Mouse (Mus musculus) right cerebral cortex, postnatal 10 days (tissue): ENCODE measurements at regions not wholly inside any gene's neighbourhood (a gene's known extent, or its start where the extent isn't known, plus 50 kb on each side); places are given as distances from the start of the nearest gene placed in this dataset.

Source experiments
- DNase-seq, 2 experiments: peaks; one replicate each; pipeline ENCODE4 v3.0.0; 2021; ENCODE audit warnings: low spot score in 2 of 2

DNA sequence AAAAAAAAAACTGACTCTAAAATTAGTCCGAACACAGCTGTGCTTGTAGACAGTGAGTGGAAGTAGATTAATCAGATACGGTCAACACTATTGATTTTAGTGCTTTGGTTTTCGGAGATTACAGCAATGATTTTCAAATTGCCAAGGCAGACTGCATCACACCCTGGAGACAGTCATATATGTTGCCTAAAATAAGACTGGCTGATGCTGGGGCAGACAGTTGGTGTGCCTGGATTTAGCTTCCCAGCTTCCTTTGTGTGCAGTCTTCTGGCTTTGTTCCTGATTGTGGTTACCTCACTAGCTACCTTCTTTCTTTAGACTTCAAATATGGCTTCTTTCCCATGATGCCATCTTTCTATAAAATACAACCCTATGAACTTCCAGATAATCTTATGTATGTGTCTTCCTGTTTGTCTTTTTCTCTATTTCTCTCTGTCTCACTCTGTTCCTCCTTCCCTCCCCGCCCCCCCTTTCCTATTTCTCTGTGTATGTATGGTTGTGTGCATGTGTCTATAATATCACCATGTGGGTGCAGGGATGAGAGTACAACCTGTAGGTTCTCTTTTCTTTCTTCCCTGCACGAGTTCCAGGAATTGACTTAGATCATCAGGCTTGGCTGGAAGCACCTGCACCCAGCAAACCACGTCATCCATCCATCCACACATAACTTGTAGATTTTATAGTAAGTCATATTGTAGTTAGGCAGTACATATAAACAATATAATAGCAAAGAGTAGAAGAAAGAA is 199.7 kb upstream of the Gm9008 start:
- DNase-seq, result peak; percentile 41 to 68

DNA sequence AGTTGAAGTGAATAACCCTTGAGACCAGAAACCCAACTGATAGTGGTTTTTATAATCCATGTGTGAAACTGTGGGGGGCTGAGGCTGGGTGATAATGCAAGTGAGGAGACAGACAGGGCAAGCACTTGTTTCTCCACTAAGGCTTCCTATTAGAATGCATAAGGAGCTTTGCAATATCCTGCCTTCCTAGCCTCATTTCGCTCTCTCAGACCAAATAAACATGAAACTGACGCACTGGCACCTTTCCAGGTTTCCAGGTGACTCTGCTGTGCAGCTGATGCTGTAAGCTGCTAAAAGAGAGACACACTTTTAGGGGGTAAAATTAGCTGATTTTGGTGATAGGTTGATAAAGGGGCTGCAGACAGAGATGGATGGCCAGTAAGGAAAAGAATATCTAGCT is 191.2 kb upstream of the Gm9008 start:
- DNase-seq, result peak in 1 of 2 experiments; percentile 23

DNA sequence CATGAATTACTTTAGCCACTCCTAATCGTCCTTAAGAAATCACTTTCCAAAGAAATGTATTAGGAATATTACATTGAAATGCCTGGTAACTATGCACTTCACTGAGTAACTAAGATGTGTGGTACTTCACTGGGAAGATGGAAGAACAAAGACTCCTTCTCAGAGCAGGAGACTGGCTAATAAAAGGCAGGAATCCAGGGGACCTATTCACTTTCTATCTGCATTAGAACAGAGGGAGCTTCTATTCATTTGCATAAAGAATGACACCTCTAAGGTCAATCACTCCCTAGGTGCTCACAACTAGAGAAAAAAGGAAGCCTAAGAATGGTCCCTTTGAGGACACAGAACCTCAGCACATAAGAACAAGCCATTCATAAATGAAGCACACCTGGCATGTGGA is 142.0 kb upstream of the Gm9008 start:
- DNase-seq, result no peak

DNA sequence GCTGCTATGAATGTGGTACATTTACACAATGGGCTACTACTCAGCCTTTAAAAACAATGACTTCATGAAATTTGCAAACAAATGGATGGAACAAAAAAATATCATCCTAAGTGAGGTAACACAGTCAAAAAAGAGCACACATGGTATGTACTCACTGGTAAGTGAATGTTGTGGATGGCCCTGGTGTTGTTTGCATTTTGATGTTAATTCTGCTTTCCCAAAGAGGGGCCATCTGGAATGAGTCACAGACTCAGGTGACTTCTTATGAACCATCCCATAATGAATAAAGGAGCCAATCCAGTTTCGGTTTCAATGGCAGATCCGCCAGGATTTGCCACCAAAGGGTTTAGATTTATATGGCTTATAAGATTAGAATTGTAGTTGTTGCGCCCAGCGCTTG is 130.8 kb upstream of the Gm9008 start:
- DNase-seq, result no peak

DNA sequence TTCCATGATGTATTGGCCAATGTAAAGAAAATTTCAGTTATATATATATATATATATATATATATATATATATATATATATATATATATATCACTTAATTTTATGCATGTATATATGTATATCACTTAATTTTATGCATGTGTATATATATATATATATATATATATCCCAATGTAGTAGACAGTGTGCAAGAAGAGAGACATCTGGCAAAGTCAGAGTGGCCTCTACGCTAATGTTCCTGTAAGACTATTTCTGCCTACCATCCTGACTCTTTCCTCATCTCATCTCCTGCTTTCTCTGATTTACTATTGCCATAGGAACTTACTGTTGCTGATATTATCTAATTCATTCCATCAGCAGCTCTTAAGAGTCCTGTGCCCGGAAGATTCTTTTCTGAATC is 123.9 kb upstream of the Gm9008 start:
- DNase-seq, result no peak

DNA sequence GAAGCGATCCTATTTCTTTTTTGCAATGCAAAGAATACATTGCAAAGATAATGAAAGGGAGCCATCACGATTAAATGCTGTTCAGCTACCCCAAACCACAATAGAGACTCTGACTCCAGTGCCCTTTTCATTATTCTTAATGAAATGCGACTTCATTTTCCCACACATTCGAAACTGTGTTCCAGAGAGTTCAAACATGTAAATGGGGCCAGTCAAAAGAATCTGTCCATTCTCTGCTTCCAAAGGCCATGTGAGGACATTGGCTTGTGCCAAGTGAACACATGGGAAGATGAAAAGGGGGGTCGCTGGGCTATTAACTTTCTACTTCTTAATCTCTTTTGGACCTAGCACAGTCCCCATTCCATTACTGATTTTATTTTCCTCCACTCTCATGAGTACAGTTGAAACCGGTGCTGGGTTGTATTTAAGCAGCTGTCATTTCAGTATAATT is 123.2 kb upstream of the Gm9008 start:
- DNase-seq, result peak; percentile 34 to 46
